Mouse (Mus musculus) cerebellum, postnatal 25 days (tissue): Measurements from ENCODE around the gene Cdkl2.
A peak's percentile ranks its signal among the peaks of the same experiment; 100 is the strongest.

ENCODE experiments used
- DNase-seq, 2 experiments: peaks; one replicate each; pipeline ENCODE4 v3.0.0; 2021; ENCODE audit warnings: mixed read lengths in 2 of 2

Cdkl2 gene

GRCm38 (mm10) chr5:91991191-91991937 is 52.3 kb downstream of the Cdkl2 start:
- DNase-seq, result no peak

- no peak for DNase-seq
Measured at GRCm38 (mm10) chr5:91989261-91989660, 54.4 kb downstream of the Cdkl2 start.

- no peak for DNase-seq
Measured at GRCm38 (mm10) chr5:91987799-91988198, 55.9 kb downstream of the Cdkl2 start.

- no peak for DNase-seq
Measured at GRCm38 (mm10) chr5:91987236-91987635, 56.4 kb downstream of the Cdkl2 start, which contains the start of gene Odaph. Odaph (plus strand) TSS chr5:91987475.

GRCm38 (mm10) chr5:91985721-91986120 is 58.0 kb downstream of the Cdkl2 start:
- no peak for DNase-seq

- DNase-seq, result no peak
Measured at GRCm38 (mm10) chr5:91983490-91983889, 60.2 kb downstream of the Cdkl2 start.

GRCm38 (mm10) chr5:91981176-91981840 is 62.4 kb downstream of the Cdkl2 start:
- DNase-seq, result no peak

GRCm38 (mm10) chr5:91977397-91977770 is 66.3 kb downstream of the Cdkl2 start:
- DNase-seq, result no peak

GRCm38 (mm10) chr5:91976566-91977396 is 66.9 kb downstream of the Cdkl2 start:
- DNase-seq, result no peak

GRCm38 (mm10) chr5:91975758-91976157 is 67.9 kb downstream of the Cdkl2 start:
- DNase-seq, result no peak

- DNase-seq, result no peak
Measured at GRCm38 (mm10) chr5:91974002-91974401, 69.7 kb downstream of the Cdkl2 start.

- DNase-seq, result no peak
Measured at GRCm38 (mm10) chr5:91972046-91972445, 71.6 kb downstream of the Cdkl2 start.

- peak; percentile 94 to 96 for DNase-seq
Measured at GRCm38 (mm10) chr5:91962639-91963440, 80.8 kb downstream of the Cdkl2 start, which contains the start of gene Rchy1. Rchy1 (minus strand) TSS chr5:91963068.

- no peak for DNase-seq
Measured at GRCm38 (mm10) chr5:91962259-91962638, 81.4 kb downstream of the Cdkl2 start.

- no peak for DNase-seq
Measured at GRCm38 (mm10) chr5:91961370-91961769, 82.3 kb downstream of the Cdkl2 start.

- DNase-seq, result no peak
Measured at GRCm38 (mm10) chr5:91960606-91961254, 83.0 kb downstream of the Cdkl2 start.

GRCm38 (mm10) chr5:91959986-91960385 is 83.7 kb downstream of the Cdkl2 start:
- no peak for DNase-seq

- no peak for DNase-seq
Measured at GRCm38 (mm10) chr5:91959096-91959495, 84.6 kb downstream of the Cdkl2 start.

- no peak for DNase-seq
Measured at GRCm38 (mm10) chr5:91956991-91957760, 86.5 kb downstream of the Cdkl2 start.
